Mouse (Mus musculus) kidney, embryonic 16.5 days (tissue): ENCODE measurements around the gene Gpt2. TPM values are rescaled to one million over a fixed set of nuclear protein-coding genes. Genes with fewer than 3 reads are reported as not detected.

ENCODE experiments used
- ATAC-seq: fragments of 200-750 bp; cut with Nextera tagmentation; 2 replicates; pipeline ENCODE4 v1.8.0; 2017; ENCODE audit warnings: moderate TSS enrichment; ENCODE audit not compliant: low FRiP score, low TSS enrichment
- H3K27ac ChIP-seq: fragments of 300-500 bp; sonication (generic); 2 replicates; pipeline ENCODE4 v1.5.1; 2014; ENCODE audit warnings: low read length
- H3K27me3 ChIP-seq: fragments of 300-500 bp; sonication (generic); 2 replicates; pipeline ENCODE4 v1.6.1; 2014; ENCODE audit warnings: low read length, control low read depth, mixed read lengths; ENCODE audit not compliant: insufficient read depth
- H3K36me3 ChIP-seq: fragments of 300-500 bp; sonication (generic); 2 replicates; pipeline ENCODE4 v1.6.1; 2014; ENCODE audit warnings: low read length, control low read depth, mixed read lengths; ENCODE audit not compliant: insufficient read depth
- H3K4me1 ChIP-seq: fragments of 300-500 bp; sonication (generic); 2 replicates; pipeline ENCODE4 v1.6.1; 2014; ENCODE audit warnings: low read length, control low read depth, mixed read lengths; ENCODE audit not compliant: insufficient read depth
- H3K4me2 ChIP-seq: fragments of 300-500 bp; sonication (generic); replicated peaks from 2 replicates; pipeline ENCODE4 v1.6.1; 2014; ENCODE audit warnings: low read depth, low read length
- H3K4me3 ChIP-seq: fragments of 300-500 bp; sonication (generic); 2 replicates; pipeline ENCODE4 v1.5.1; 2014; ENCODE audit warnings: mild to moderate bottlenecking, low read length
- H3K9ac ChIP-seq: fragments of 300-500 bp; sonication (generic); replicated peaks from 2 replicates; pipeline ENCODE4 v1.6.1; 2014; ENCODE audit warnings: low read length
- H3K9me3 ChIP-seq: fragments of 300-500 bp; sonication (generic); 2 replicates; pipeline ENCODE4 v1.6.1; 2016; ENCODE audit warnings: low read length, control low read depth
- WGBS: fragments of 180-500 bp; shearing (Covaris S2); extraction: QIAGEN DNeasy Blood & Tissue Kit; methylation state at CpG from one replicate; pipeline ENCODE4 v1.1.7; 2014; 5-methylcytosine and 5-hydroxymethylcytosine counted together
- polyA plus RNA-seq: library from polyadenylated mRNA; unstranded; fragments of >200 nt; fragmentation: Nextera tagmentation; extraction: Ambion mirVana; gene quantifications from 2 replicates; pipeline ENCODE4 v1.2.1, GENCODE M21; 2015

Gpt2 gene
- polyA plus RNA-seq, 1 experiment from 2014 or later = 19.1 TPM

- no peak overlapping the region for H3K4me2 ChIP-seq
- peaks cover 4% of the 10 kb centered on the region; the same call in 1 of the 2 replicates for H3K4me1 ChIP-seq
- no peaks in the 10 kb centered on the region for H3K36me3 ChIP-seq
- H3K9ac ChIP-seq = no peak overlapping the region
- ATAC-seq = no peak
- no peak overlapping the region for H3K27ac ChIP-seq
- 51% methylated on average over 2 of the region's 2 CpGs for WGBS
- H3K9me3 ChIP-seq = no peaks in the 10 kb centered on the region
- no peak overlapping the region for H3K4me3 ChIP-seq
- no peaks in the 10 kb centered on the region for H3K27me3 ChIP-seq
Measured at GRCm38 (mm10) chr8:85498577-85498976, 6.2 kb downstream of the Gpt2 start.

- H3K9ac ChIP-seq = no peak overlapping the region
- H3K4me2 ChIP-seq = no peak overlapping the region
- no peak for ATAC-seq
- peaks cover 4% of the 10 kb centered on the region; the same call in 1 of the 2 replicates for H3K4me1 ChIP-seq
- no peaks in the 10 kb centered on the region for H3K27me3 ChIP-seq
- H3K27ac ChIP-seq = no peak overlapping the region
- 74% methylated on average over 10 of the region's 10 CpGs for WGBS
- H3K9me3 ChIP-seq = no peaks in the 10 kb centered on the region
- H3K36me3 ChIP-seq = no peaks in the 10 kb centered on the region
- H3K4me3 ChIP-seq = no peak overlapping the region
Measured at GRCm38 (mm10) chr8:85500460-85500859, 8.1 kb downstream of the Gpt2 start.

- no peaks in the 10 kb centered on the region for H3K9me3 ChIP-seq
- H3K4me2 ChIP-seq = no peak overlapping the region
- H3K4me1 ChIP-seq = peaks cover 4% of the 10 kb centered on the region; the same call in 1 of the 2 replicates
- 78% methylated on average over 11 of the region's 11 CpGs for whole genome bisulfite sequencing
- ATAC-seq = peak; percentile 51; the same call in 1 of the 2 replicates
- no peaks in the 10 kb centered on the region for H3K27me3 ChIP-seq
- H3K9ac ChIP-seq = no peak overlapping the region
- H3K27ac ChIP-seq = no peak overlapping the region
- no peak overlapping the region for H3K4me3 ChIP-seq
- no peaks in the 10 kb centered on the region for H3K36me3 ChIP-seq
Measured at GRCm38 (mm10) chr8:85500955-85501685, 8.7 kb downstream of the Gpt2 start.

GRCm38 (mm10) chr8:85502381-85502780 lies 10.0 kb downstream of the Gpt2 start:
- H3K4me1 ChIP-seq = peaks cover 4% of the 10 kb centered on the region; the same call in 1 of the 2 replicates
- H3K4me2 ChIP-seq = no peak overlapping the region
- no peak overlapping the region for H3K4me3 ChIP-seq
- ATAC-seq = no peak
- H3K27me3 ChIP-seq = no peaks in the 10 kb centered on the region
- H3K27ac ChIP-seq = no peak overlapping the region
- no peaks in the 10 kb centered on the region for H3K9me3 ChIP-seq
- H3K36me3 ChIP-seq = no peaks in the 10 kb centered on the region
- H3K9ac ChIP-seq = no peak overlapping the region
- WGBS = 65% methylated on average over 2 of the region's 2 CpGs

- 55% methylated on average over 3 of the region's 3 CpGs for WGBS
- no peaks in the 10 kb centered on the region for H3K9me3 ChIP-seq
- no peak overlapping the region for H3K9ac ChIP-seq
- no peaks in the 10 kb centered on the region for H3K27me3 ChIP-seq
- no peak overlapping the region for H3K4me2 ChIP-seq
- peaks cover 4% of the 10 kb centered on the region; the same call in 1 of the 2 replicates for H3K4me1 ChIP-seq
- no peak overlapping the region for H3K4me3 ChIP-seq
- no peak for ATAC-seq
- H3K36me3 ChIP-seq = no peaks in the 10 kb centered on the region
- H3K27ac ChIP-seq = no peak overlapping the region
Measured at GRCm38 (mm10) chr8:85503065-85503464, 10.7 kb downstream of the Gpt2 start.

GRCm38 (mm10) chr8:85504704-85505103 lies 12.3 kb downstream of the Gpt2 start:
- Histone ChIP-seq H3K4me1 (no peaks in the 10 kb centered on the region), H3K9ac (no peak overlapping the region), H3K9me3 (no peaks in the 10 kb centered on the region), H3K4me3 (no peak overlapping the region), H3K27me3 (no peaks in the 10 kb centered on the region), H3K36me3 (peaks cover 5% of the 10 kb centered on the region), H3K4me2 (no peak overlapping the region), H3K27ac (no peak overlapping the region)
- ATAC-seq = no peak
- WGBS = 95% methylated on average over 6 of the region's 6 CpGs

GRCm38 (mm10) chr8:85506620-85507019 lies 14.2 kb downstream of the Gpt2 start:
- WGBS = 70% methylated on average over 4 of the region's 4 CpGs
- ATAC-seq = no peak
- no peak overlapping the region for H3K27ac ChIP-seq
- H3K36me3 ChIP-seq = peaks cover 16% of the 10 kb centered on the region
- no peaks in the 10 kb centered on the region for H3K27me3 ChIP-seq
- H3K4me3 ChIP-seq = no peak overlapping the region
- H3K4me2 ChIP-seq = no peak overlapping the region
- H3K9ac ChIP-seq = no peak overlapping the region
- no peaks in the 10 kb centered on the region for H3K9me3 ChIP-seq
- H3K4me1 ChIP-seq = no peaks in the 10 kb centered on the region

GRCm38 (mm10) chr8:85508661-85509060 lies 16.3 kb downstream of the Gpt2 start:
- no peaks in the 10 kb centered on the region for H3K27me3 ChIP-seq
- no peak overlapping the region for H3K9ac ChIP-seq
- WGBS = 86% methylated on average over 4 of the region's 4 CpGs
- no peak overlapping the region for H3K4me2 ChIP-seq
- no peak overlapping the region for H3K27ac ChIP-seq
- ATAC-seq = no peak
- H3K4me1 ChIP-seq = no peaks in the 10 kb centered on the region
- H3K9me3 ChIP-seq = no peaks in the 10 kb centered on the region
- peaks cover 21% of the 10 kb centered on the region for H3K36me3 ChIP-seq
- H3K4me3 ChIP-seq = no peak overlapping the region

GRCm38 (mm10) chr8:85512234-85512633 lies 19.9 kb downstream of the Gpt2 start:
- Histone ChIP-seq H3K4me3 (no peak overlapping the region), H3K27me3 (no peaks in the 10 kb centered on the region), H3K9ac (no peak overlapping the region), H3K9me3 (no peaks in the 10 kb centered on the region), H3K4me1 (no peaks in the 10 kb centered on the region), H3K36me3 (peaks cover 28% of the 10 kb centered on the region), H3K27ac (no peak overlapping the region), H3K4me2 (no peak overlapping the region)
- 94% methylated on average over 8 of the region's 8 CpGs for WGBS
- ATAC-seq = no peak

GRCm38 (mm10) chr8:85513283-85513682 lies 20.9 kb downstream of the Gpt2 start:
- Histone ChIP-seq H3K4me1 (no peaks in the 10 kb centered on the region), H3K9me3 (no peaks in the 10 kb centered on the region), H3K27me3 (no peaks in the 10 kb centered on the region), H3K27ac (no peak overlapping the region), H3K4me2 (no peak overlapping the region), H3K9ac (no peak overlapping the region), H3K4me3 (no peak overlapping the region), H3K36me3 (peaks cover 33% of the 10 kb centered on the region)
- 86% methylated on average over 4 of the region's 4 CpGs for WGBS
- no peak for ATAC-seq
